7 mouse cellular contexts compared by ENCODE assay signal in genomic region chr7:115825295-115825694, GRCm38 (mm10).
A peak's percentile ranks its signal among the peaks of the same experiment; 100 is the strongest.
DNase-seq lines count a peak whose midpoint lies in the region; ATAC-seq and TF ChIP-seq lines count a peak whose summit lies in the region.

No protein-coding gene starts in this region.

- H3K27ac ChIP-seq in lung, embryonic 14.5 days (ENCODE audit: low read depth) = peak overlapping the region; percentile 50; the same call in 1 of the 2 replicates
- peak overlapping the region; percentile 51; the same call in 1 of the 2 replicates for H3K27ac ChIP-seq in heart, embryonic 12.5 days (ENCODE audit: poor library complexity, severe bottlenecking)
- peak overlapping the region; percentile 62; the same call in 1 of the 2 replicates for H3K27ac ChIP-seq in limb, embryonic 13.5 days

- H3K4me1 ChIP-seq in lung, embryonic 14.5 days (ENCODE audit: insufficient read depth) = peaks cover 25% of the 10 kb centered on the region
- H3K4me1 ChIP-seq in heart, embryonic 12.5 days (replicated peaks) = peaks cover 45% of the 10 kb centered on the region
- H3K4me1 ChIP-seq in limb, embryonic 13.5 days = peaks cover 56% of the 10 kb centered on the region

- H3K9ac ChIP-seq in lung, embryonic 14.5 days = no peak overlapping the region
- no peak overlapping the region for H3K9ac ChIP-seq in heart, embryonic 12.5 days
- H3K9ac ChIP-seq in limb, embryonic 13.5 days = no peak overlapping the region

- ATAC-seq in lung, embryonic 14.5 days (ENCODE audit: insufficient read depth) = no peak
- no peak for ATAC-seq in heart, embryonic 12.5 days (ENCODE audit: insufficient number of reproducible peaks, low FRiP score)
- ATAC-seq in limb, embryonic 13.5 days (ENCODE audit: low FRiP score, low read depth) = no peak
- no peak for ATAC-seq in megakaryocyte progenitor cell, adult 5-6 weeks (replicated peaks; ENCODE audit: poor library complexity)

- DNase-seq in lung, embryonic 14.5 days = no peak
- DNase-seq in lung, postnatal 14 days = no peak
- peak; percentile 6 to 41 for DNase-seq in cerebellum, postnatal 14 days
- DNase-seq in retina, postnatal 1 day = no peak

- no peaks in the 10 kb centered on the region for H3K36me3 ChIP-seq in lung, embryonic 14.5 days (ENCODE audit: insufficient read depth)
- no peaks in the 10 kb centered on the region for H3K36me3 ChIP-seq in heart, embryonic 12.5 days
- no peaks in the 10 kb centered on the region for H3K36me3 ChIP-seq in limb, embryonic 13.5 days

- no peaks in the 10 kb centered on the region for H3K27me3 ChIP-seq in lung, embryonic 14.5 days (ENCODE audit: insufficient read depth, low read length)
- no peaks in the 10 kb centered on the region for H3K27me3 ChIP-seq in heart, embryonic 12.5 days (replicated peaks)
- no peaks in the 10 kb centered on the region for H3K27me3 ChIP-seq in limb, embryonic 13.5 days

- WGBS in lung, embryonic 14.5 days = 78% methylated on average over 3 of the region's 3 CpGs
- WGBS in heart, embryonic 12.5 days = 51% methylated on average over 3 of the region's 3 CpGs
- 69% methylated on average over 3 of the region's 3 CpGs for WGBS in limb, embryonic 13.5 days

- no peak overlapping the region for H3K4me3 ChIP-seq in lung, embryonic 14.5 days (ENCODE audit: low read depth, low read length)
- H3K4me3 ChIP-seq in heart, embryonic 12.5 days = no peak overlapping the region
- H3K4me3 ChIP-seq in limb, embryonic 13.5 days = no peak overlapping the region

- H3K4me2 ChIP-seq in lung, embryonic 14.5 days = no peak overlapping the region
- no peak overlapping the region for H3K4me2 ChIP-seq in heart, embryonic 12.5 days
- H3K4me2 ChIP-seq in limb, embryonic 13.5 days (replicated peaks) = no peak overlapping the region

- no peaks in the 10 kb centered on the region for H3K9me3 ChIP-seq in lung, embryonic 14.5 days (ENCODE audit: low read depth, low read length)
- H3K9me3 ChIP-seq in heart, embryonic 12.5 days (replicated peaks) = no peaks in the 10 kb centered on the region
- no peaks in the 10 kb centered on the region for H3K9me3 ChIP-seq in limb, embryonic 13.5 days

- TF ChIP-seq CTCF in lung, embryonic 14.5 days (IDR thresholded peaks at IDR 0.05; ENCODE audit: low read depth) = no peak

Comparison
In these comparisons a context has a peak if more than half of its experiments do, and no peak if none do; other contexts are left out.
1. DNase-seq: peak in cerebellum, postnatal 14 days (2 of 2); none in lung, embryonic 14.5 days (single experiment), lung, postnatal 14 days (single experiment) and retina, postnatal 1 day (single experiment).
2. Peak in every context shown above with its lines, with median percentiles within 50 percentile points of each other: H3K27ac ChIP-seq.